Mouse (Mus musculus) megakaryocyte progenitor cell, adult 5-6 weeks (primary cell): ENCODE measurements at regions not wholly inside any gene's neighbourhood (a gene's known extent, or its start where the extent isn't known, plus 50 kb on each side); places are given as distances from the start of the nearest gene placed in this dataset.

Source experiments
- ATAC-seq: replicated peaks from 2 replicates; pipeline ENCODE4 v1.8.0; 2016; ENCODE audit warnings: mild to moderate bottlenecking, moderate TSS enrichment, inconsistent platforms; ENCODE audit not compliant: poor library complexity

- no peak for ATAC-seq
Observed at GRCm38 (mm10) chr2:173365441-173366166, 89.3 kb upstream of the Pmepa1 start.

DNA sequence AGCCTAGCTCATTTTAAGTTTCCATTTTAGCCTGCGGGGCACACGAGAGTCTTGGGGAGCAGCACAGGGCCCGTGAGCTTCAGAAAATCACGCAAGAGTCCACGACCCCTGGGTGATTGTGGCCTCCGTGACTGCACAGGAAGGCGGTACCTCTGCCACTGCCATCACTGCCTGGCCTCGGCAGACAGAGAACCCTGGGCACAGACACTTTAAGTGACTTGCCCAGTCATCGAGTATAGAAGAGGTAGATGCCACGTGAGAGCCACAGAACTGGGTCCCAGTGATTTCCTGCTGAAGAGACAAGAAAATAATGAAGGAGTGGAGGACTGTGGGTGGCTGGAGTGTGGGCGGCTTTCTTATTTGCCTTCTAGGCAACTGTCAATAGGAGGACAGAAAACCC is 90.4 kb upstream of the Pmepa1 start:
- ATAC-seq, result no peak

DNA sequence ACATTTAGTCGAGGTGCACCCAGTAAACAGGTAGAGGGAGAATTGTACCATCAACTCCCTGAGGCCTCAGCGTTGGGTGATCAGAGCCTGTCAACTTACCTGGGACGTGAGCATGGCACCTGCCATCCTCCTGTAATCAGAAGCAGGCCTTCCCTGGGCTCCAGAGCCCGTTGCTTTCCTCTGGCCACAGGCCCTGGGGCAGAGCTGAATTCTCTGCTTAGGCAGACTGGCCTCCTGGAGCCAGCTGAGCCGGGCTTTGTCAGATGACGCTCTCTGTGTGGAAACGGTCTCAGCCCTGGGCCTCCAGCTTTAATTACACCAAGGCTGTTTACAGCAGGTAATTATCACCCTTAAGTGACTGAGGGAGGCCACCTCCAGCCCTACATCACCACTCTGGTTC is 92.6 kb upstream of the Pmepa1 start:
- ATAC-seq, result no peak

DNA sequence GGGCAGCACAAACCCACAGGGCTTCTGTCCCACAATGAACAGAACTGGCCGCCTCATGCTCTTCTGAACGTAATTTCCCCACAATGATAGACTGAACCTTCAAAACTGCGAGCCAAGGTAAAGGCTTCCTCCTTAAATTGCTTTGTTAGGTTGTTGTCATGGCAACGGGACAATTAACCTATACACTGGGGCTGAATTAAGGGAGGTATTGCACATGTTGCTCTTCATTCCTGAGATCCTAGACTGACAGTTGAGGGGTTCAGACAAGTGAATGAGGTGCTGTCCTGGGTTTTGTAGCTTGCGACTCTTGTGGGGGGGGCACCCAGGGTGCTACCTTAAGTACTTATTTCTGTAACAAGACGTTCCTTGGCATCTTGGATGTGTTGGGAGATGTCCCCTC is 100.6 kb upstream of the Pmepa1 start:
- ATAC-seq, result no peak

GRCm38 (mm10) chr2:173377497-173378257 is 101.3 kb upstream of the Pmepa1 start:
- peak; percentile 88 for ATAC-seq

GRCm38 (mm10) chr2:173379736-173380135 is 103.4 kb upstream of the Pmepa1 start:
- ATAC-seq, result no peak

DNA sequence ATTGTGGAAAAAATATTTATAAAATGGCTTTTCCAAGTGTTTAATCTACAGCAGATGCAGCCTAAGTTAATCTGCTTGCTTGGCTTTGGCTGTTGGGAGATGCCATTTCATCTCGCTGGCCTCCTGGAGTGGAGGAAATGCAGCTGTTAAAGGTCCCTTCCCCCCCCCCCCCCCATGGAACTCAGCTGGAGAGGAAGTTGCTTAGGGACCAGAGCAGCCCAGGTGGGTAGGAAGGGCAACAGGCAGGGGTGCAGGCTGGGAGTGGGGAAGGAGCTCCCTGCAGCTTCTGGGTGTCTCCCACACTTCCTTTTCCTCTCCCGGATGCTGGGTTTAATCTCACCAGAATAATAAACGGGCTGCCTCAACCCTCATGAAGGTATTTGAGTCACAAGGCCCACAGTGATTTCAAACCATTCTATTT is 104.0 kb upstream of the Pmepa1 start:
- 0 out of 2 replicates have a peak, but pooled peaks have one; percentile 10 for ATAC-seq

GRCm38 (mm10) chr2:173382176-173382813 is 106.0 kb upstream of the Pmepa1 start:
- ATAC-seq, result no peak

DNA sequence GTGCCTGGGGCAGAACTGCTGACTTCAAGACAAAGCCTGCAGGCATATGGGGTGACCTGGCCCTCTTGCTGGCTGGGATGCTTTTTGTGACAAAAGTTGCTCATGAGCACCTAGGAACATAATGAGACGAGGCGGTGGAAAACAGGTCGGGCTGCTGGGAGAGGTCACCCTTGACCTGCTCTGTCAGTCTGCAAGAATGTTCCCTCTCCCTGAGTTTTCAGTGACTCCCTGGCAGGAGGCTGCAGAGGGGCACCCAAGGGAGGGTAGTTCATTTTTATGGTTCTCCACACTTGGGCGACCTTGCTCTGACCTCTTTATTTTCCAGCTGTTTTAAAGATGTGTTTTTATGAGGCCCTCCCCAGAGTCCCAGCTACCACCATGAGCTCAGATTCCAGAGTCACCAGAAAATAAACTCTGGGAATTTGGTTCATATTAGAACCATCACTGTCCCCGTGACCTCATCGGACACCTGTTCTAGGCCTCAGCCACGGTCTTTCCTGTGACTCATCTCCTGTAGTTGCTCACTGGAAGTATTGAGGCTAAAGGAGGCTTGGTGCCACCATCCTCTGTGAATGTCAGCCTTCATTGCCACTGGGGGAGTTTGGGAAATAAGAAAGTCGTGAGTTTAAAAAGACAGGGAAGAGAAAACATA is 108.7 kb upstream of the Pmepa1 start:
- ATAC-seq, result no peak

- no peak for ATAC-seq
Observed at GRCm38 (mm10) chr2:173385722-173386141, 109.4 kb upstream of the Pmepa1 start.

DNA sequence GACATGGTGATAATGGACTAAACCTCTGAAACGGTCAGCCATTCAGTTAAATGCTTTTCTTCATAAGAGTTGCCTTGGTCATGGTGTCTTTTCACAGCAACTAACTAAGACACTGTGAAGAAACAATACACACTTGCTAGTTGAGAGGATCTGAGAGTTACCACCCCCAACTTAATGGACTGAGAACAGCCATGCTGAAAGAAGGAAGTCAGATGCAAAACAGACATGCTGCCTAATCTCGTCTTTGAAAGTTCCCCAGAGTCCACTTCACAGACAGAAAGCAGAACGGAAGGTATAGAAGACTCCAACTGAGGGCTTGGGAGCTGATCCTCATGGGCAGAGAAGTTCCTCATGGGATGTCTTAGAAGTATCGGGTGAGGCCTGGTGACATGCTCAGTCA is 111.8 kb upstream of the Pmepa1 start:
- peak; percentile 59 for ATAC-seq

- ATAC-seq, result no peak
Observed at GRCm38 (mm10) chr2:173392557-173393323, 116.4 kb upstream of the Pmepa1 start.

DNA sequence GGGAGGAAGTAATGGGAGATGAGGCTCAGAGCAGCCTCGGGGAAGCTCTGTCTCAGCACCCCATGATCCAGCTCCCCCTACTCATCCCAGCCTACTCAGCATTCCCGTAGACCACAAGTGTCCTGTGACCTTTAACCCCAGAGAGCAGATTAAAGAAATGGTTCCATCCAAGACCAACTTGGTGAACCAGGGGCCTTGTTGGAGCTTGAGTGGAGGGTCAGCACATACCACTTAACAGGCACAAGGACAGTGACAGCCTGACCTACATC is 116.9 kb upstream of the Pmepa1 start:
- ATAC-seq, result no peak

DNA sequence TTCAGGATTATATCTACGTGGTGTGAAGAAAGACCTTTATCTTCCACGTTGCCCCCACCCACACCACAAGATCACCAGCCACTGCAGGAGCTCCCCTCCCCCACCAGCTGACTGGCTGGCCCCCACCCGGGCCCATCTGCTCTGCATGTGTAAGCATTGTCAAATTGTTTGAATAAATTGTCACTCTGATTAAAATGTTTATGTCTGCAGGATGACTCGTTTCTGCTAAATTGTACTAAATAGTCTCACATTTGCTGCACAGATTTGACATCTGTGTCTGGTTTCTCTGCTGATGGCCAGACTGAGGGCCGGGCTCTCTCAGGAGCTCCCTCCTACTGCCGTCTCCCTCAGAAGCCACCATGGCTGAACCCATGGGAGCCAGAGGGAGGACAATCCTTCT is 119.2 kb upstream of the Pmepa1 start:
- no peak for ATAC-seq

- no peak for ATAC-seq
Observed at GRCm38 (mm10) chr2:173397846-173398331, 121.6 kb upstream of the Pmepa1 start.

- no peak for ATAC-seq
Observed at GRCm38 (mm10) chr2:173405629-173406028, 116.8 kb upstream of the 1700021F07Rik start.

DNA sequence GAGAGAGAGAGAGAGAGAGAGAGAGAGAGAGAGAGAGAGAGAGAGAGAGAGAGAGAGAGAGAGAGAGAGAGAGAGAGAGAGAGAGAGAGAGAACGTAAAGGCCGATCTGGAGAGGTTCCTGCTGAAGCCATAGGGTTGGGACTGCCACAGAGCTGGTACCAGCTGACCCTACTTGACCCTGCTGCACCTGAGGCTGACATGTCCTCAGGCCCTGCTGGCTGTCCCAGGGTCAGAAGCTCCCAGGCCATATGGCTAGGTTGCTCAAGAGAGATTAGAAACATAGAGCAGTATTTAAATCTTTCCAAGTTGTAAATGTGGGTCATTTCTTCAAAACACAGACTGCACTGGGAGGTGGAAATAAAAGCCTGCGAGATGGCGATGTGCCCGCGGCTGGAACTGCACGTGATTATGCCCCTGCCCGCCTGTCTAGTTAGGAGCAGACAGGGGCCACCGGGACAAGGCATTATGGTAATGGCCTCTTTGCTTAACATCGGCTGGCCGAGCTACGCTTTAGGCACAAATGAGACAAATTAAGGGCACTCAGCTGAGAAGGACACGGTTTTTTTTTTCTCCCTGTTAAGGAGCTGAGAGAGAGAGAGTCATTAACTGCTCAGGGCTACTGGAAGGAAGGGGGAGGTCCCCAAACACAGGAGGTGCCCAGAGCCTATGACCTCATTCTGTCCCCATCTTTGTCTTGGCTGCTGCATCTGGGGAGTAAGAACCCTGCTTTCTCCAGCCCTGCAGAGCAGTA is 115.9 kb upstream of the 1700021F07Rik start:
- no peak for ATAC-seq

- ATAC-seq, result no peak
Observed at GRCm38 (mm10) chr2:173407133-173407532, 115.3 kb upstream of the 1700021F07Rik start.

- ATAC-seq, result peak; percentile 58
Observed at GRCm38 (mm10) chr2:173408681-173409081, 113.7 kb upstream of the 1700021F07Rik start.

- ATAC-seq, result peak; percentile 77
Observed at GRCm38 (mm10) chr2:173409433-173409832, 113.0 kb upstream of the 1700021F07Rik start.
